Mouse (Mus musculus) MEL (cell line): ENCODE measurements around the gene Arhgef5. TPM values are rescaled to one million over a fixed set of nuclear protein-coding genes. Genes with fewer than 3 reads are reported as not detected.

Experiments
- DNase-seq: peaks from one replicate; pipeline ENCODE4 v3.0.0; 2011; ENCODE audit warnings: low read depth, low spot score
- H3K27ac ChIP-seq: 2 replicates; pipeline ENCODE4 v1.5.1; 2012; ENCODE audit warnings: low read depth, mild to moderate bottlenecking, control low read depth, low read length, moderate library complexity; ENCODE audit not compliant: control insufficient read depth
- H3K27me3 ChIP-seq, 2 experiments: fragments of 150-350 bp in 1 of 2; sonication (generic) in 1 of 2; 2 replicates each; pipeline ENCODE4 v1.6.1; 2012; ENCODE audit warnings: low read length in 2 of 2, mild to moderate bottlenecking in 2 of 2, improper control_type of control experiment in 1 of 2, moderate library complexity in 1 of 2; ENCODE audit not compliant: insufficient read depth in 2 of 2, control insufficient read depth in 1 of 2
- H3K36me3 ChIP-seq, 2 experiments: 2 replicates each; pipeline ENCODE4 v1.6.1; 2012 to 2014; ENCODE audit warnings: low read length in 2 of 2, improper control_type of control experiment in 1 of 2, inconsistent platforms in 1 of 2, mild to moderate bottlenecking in 1 of 2; ENCODE audit not compliant: insufficient read depth in 2 of 2, control insufficient read depth in 1 of 2
- H3K4me1 ChIP-seq, 2 experiments: fragments of 150-350 bp in 1 of 2; sonication (generic) in 1 of 2; 2 replicates each; pipeline ENCODE4 v1.6.1; 2012; ENCODE audit warnings: low read length in 2 of 2, improper control_type of control experiment in 1 of 2, mild to moderate bottlenecking in 1 of 2; ENCODE audit not compliant: insufficient read depth in 2 of 2, control insufficient read depth in 1 of 2
- H3K4me3 ChIP-seq, 2 experiments: fragments of 150-350 bp in 1 of 2; sonication (generic) in 1 of 2; 2 replicates each; pipeline ENCODE4 v1.5.1; 2012; ENCODE audit warnings: low read depth in 2 of 2, low read length in 2 of 2, mild to moderate bottlenecking in 2 of 2, moderate library complexity in 2 of 2, control low read depth in 1 of 2, improper control_type of control experiment in 1 of 2; ENCODE audit not compliant: control insufficient read depth in 1 of 2, insufficient read depth in 1 of 2
- H3K79me2 ChIP-seq: 2 replicates; pipeline ENCODE4 v1.6.1; 2012; ENCODE audit warnings: mild to moderate bottlenecking, low read length, moderate library complexity; ENCODE audit not compliant: control insufficient read depth, poor library complexity, insufficient read depth
- H3K9ac ChIP-seq: 2 replicates; pipeline ENCODE4 v1.6.1; 2012; ENCODE audit warnings: low read depth, mild to moderate bottlenecking, control low read depth, low read length, moderate library complexity; ENCODE audit not compliant: control insufficient read depth, poor library complexity, severe bottlenecking
- H3K9me3 ChIP-seq: fragments of 150-350 bp; sonication (generic); replicated peaks from 2 replicates; pipeline ENCODE4 v1.6.1; 2012; ENCODE audit warnings: mild to moderate bottlenecking, low read length, improper control_type of control experiment, moderate library complexity; ENCODE audit not compliant: insufficient read depth
- BHLHE40 ChIP-seq: IDR thresholded peaks from 2 replicates; pipeline ENCODE4 v1.6.1; 2012; ENCODE audit warnings: low read depth, mild to moderate bottlenecking, inconsistent platforms, low read length, improper control_type of control experiment, borderline replicate concordance
- CHD1 ChIP-seq: IDR thresholded peaks from 2 replicates; pipeline ENCODE4 v1.6.1; 2012; ENCODE audit warnings: low read depth, mild to moderate bottlenecking, inconsistent platforms, low read length, improper control_type of control experiment
- CTCF ChIP-seq, 3 experiments: IDR thresholded peaks in 2 of 3; conservative IDR thresholded peaks in 1 of 3; 2 replicates each; pipeline ENCODE4 v1.5.1; 2011 to 2012; ENCODE audit warnings: low read length in 3 of 3, low read depth in 2 of 3, mild to moderate bottlenecking in 2 of 3, improper control_type of control experiment in 1 of 3, inconsistent platforms in 1 of 3, mixed read lengths in 1 of 3, moderate library complexity in 1 of 3; ENCODE audit not compliant: control insufficient read depth in 1 of 3, insufficient read depth in 1 of 3, poor library complexity in 1 of 3, severe bottlenecking in 1 of 3
- ELF1 ChIP-seq: IDR thresholded peaks from 2 replicates; pipeline ENCODE4 v1.6.1; 2014; ENCODE audit warnings: low read depth, mild to moderate bottlenecking, inconsistent platforms, low read length, improper control_type of control experiment, moderate library complexity
- GATA1 ChIP-seq: IDR thresholded peaks from 2 replicates; pipeline ENCODE4 v1.6.1; 2011; ENCODE audit warnings: low read depth, low read length, improper control_type of control experiment
- HCFC1 ChIP-seq: IDR thresholded peaks from 2 replicates; pipeline ENCODE4 v1.6.1; 2012; ENCODE audit warnings: low read depth, mild to moderate bottlenecking, inconsistent platforms, low read length, improper control_type of control experiment, moderate library complexity
- MXI1 ChIP-seq: IDR thresholded peaks from 2 replicates; pipeline ENCODE4 v1.6.1; 2011; ENCODE audit warnings: mild to moderate bottlenecking, low read depth, low read length, improper control_type of control experiment
- MYB ChIP-seq: IDR thresholded peaks from 2 replicates; pipeline ENCODE4 v1.6.1; 2011; ENCODE audit warnings: mild to moderate bottlenecking, low read depth, low read length, improper control_type of control experiment
- MYC ChIP-seq: IDR thresholded peaks from 2 replicates; pipeline ENCODE4 v1.6.1; 2011; ENCODE audit warnings: low read depth, mild to moderate bottlenecking, low read length, improper control_type of control experiment, moderate library complexity
- POLR2A ChIP-seq, 2 experiments: IDR thresholded peaks; 2 replicates each; pipeline ENCODE4 v1.6.1; 2011 to 2012; ENCODE audit warnings: low read length in 2 of 2, mild to moderate bottlenecking in 2 of 2, control low read depth in 1 of 2, improper control_type of control experiment in 1 of 2, low read depth in 1 of 2, moderate library complexity in 1 of 2; ENCODE audit not compliant: control insufficient read depth in 1 of 2, insufficient read depth in 1 of 2, poor library complexity in 1 of 2
- POLR2AphosphoS2 ChIP-seq: IDR thresholded peaks from 2 replicates; pipeline ENCODE4 v1.6.1; 2011; ENCODE audit warnings: low read length, improper control_type of control experiment
- RAD21 ChIP-seq: IDR thresholded peaks from 2 replicates; pipeline ENCODE4 v1.6.1; 2011; ENCODE audit warnings: mild to moderate bottlenecking, low read depth, low read length, improper control_type of control experiment
- SIN3A ChIP-seq: IDR thresholded peaks from 2 replicates; pipeline ENCODE4 v1.6.1; 2012; ENCODE audit warnings: low read length, improper control_type of control experiment, inconsistent platforms
- SMC3 ChIP-seq: IDR thresholded peaks from 2 replicates; pipeline ENCODE4 v1.6.1; 2011; ENCODE audit warnings: low read depth, low read length, improper control_type of control experiment
- TBP ChIP-seq: IDR thresholded peaks from 2 replicates; pipeline ENCODE4 v1.8.0; 2011; ENCODE audit warnings: low read depth, low read length, improper control_type of control experiment
- TCF12 ChIP-seq: IDR thresholded peaks from 2 replicates; pipeline ENCODE4 v1.6.1; 2014; ENCODE audit warnings: low read depth, mild to moderate bottlenecking, inconsistent platforms, low read length, improper control_type of control experiment, moderate library complexity
- UBTF ChIP-seq: IDR thresholded peaks from 2 replicates; pipeline ENCODE4 v1.6.1; 2012; ENCODE audit warnings: low read depth, mild to moderate bottlenecking, inconsistent platforms, low read length, improper control_type of control experiment, moderate library complexity, borderline replicate concordance; ENCODE audit not compliant: insufficient read depth
- USF1 ChIP-seq: IDR thresholded peaks from 2 replicates; pipeline ENCODE4 v1.6.1; 2014; ENCODE audit warnings: low read depth, mild to moderate bottlenecking, inconsistent platforms, low read length, improper control_type of control experiment, moderate library complexity
- ZMIZ1 ChIP-seq: IDR thresholded peaks from 2 replicates; pipeline ENCODE4 v1.6.1; 2012; ENCODE audit warnings: low read depth, mild to moderate bottlenecking, inconsistent platforms, low read length, improper control_type of control experiment, moderate library complexity
- polyA plus RNA-seq, 2 experiments: library from polyadenylated mRNA; stranded (reverse) in 1 of 2; unstranded in 1 of 2; fragments of >175 nt in 1 of 2; fragments of >200 nt in 1 of 2; gene quantifications; 2 replicates each; pipeline versions ENCODE4 v1.2.1 to v1.2.4; 2012; ENCODE audit warnings: low replicate concordance in 2 of 2, low read depth in 1 of 2; ENCODE audit not compliant: insufficient read length in 2 of 2, insufficient read depth in 1 of 2, missing spikeins in 1 of 2
- total RNA-seq: library from RNA; depleted of rRNA; stranded (reverse); fragments of 300-350 nt; gene quantifications from 2 replicates; pipeline ENCODE4 v1.2.3, GENCODE M21; 2012

Gene Arhgef5
- total and polyA plus RNA-seq, 3 experiments = not detected

GRCm38 (mm10) chr6:43312961-43313656 lies 47.7 kb downstream of the Arhgef5 start:
- Histone ChIP-seq H3K9ac (no peak overlapping the region), H3K9me3 (no peaks in the 10 kb centered on the region), H3K4me1 (no peaks in the 10 kb centered on the region), H3K4me3 (no peak overlapping the region), H3K79me2 (no peaks in the 10 kb centered on the region), H3K27me3 (no peaks in the 10 kb centered on the region; a peak in 1 of 4 replicates)
- no peak for DNase-seq
- TF ChIP-seq SIN3A (no peak), MYB (no peak), GATA1 (no peak), TBP (no peak), ELF1 (no peak), HCFC1 (no peak), RAD21 (no peak), ZMIZ1 (no peak), MXI1 (no peak), CHD1 (no peak), TCF12 (no peak), CTCF (IDR thresholded peaks at IDR 0.05 in 2 of 3, conservative IDR thresholded peaks at IDR 0.05 in 1 of 3; ENCODE audit: control insufficient read depth in 1 of 3, insufficient read depth in 1 of 3, low read depth in 2 of 3, low read length in 3 of 3, poor library complexity in 1 of 3, severe bottlenecking in 1 of 3) (no peak), BHLHE40 (no peak), SMC3 (no peak), MYC (no peak), POLR2A (IDR thresholded peaks at IDR 0.05; ENCODE audit: control insufficient read depth in 1 of 2, insufficient read depth in 1 of 2, low read depth in 1 of 2, low read length in 2 of 2, poor library complexity in 1 of 2) (no peak), POLR2AphosphoS2 (no peak), UBTF (no peak), USF1 (no peak)
- TF ChIP-seq, all 39 proteins: peak for 0
- Histone ChIP-seq H3K36me3 (no peaks in the 10 kb centered on the region), H3K27ac (no peak overlapping the region)

DNA sequence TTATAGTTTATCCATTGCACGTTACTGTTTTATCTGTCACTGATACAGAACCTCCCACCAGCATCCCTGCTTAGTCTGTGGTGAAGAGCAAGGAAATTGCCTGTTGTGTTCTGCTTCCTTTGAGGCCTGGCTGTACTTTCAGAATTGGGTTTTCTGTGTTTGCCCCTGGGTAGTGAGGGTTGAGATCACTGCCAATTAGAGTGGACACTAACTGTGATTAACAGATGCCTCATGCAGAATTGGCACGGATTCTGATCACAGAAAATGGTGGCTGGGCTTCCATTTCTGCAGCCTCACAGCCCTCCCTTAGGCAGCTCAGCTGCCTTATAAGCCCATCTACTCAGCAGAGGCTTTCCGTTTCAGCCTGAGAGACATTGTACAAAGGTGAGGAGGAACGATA lies 68.1 kb downstream of the Arhgef5 start:
- Histone ChIP-seq H3K9ac (no peak overlapping the region), H3K79me2 (no peaks in the 10 kb centered on the region), H3K4me1 (no peaks in the 10 kb centered on the region), H3K27ac (no peak overlapping the region), H3K36me3 (no peaks in the 10 kb centered on the region), H3K9me3 (no peaks in the 10 kb centered on the region), H3K27me3 (no peaks in the 10 kb centered on the region), H3K4me3 (no peak overlapping the region)
- TF ChIP-seq POLR2AphosphoS2 (no peak), CTCF (IDR thresholded peaks at IDR 0.05 in 2 of 3, conservative IDR thresholded peaks at IDR 0.05 in 1 of 3; ENCODE audit: control insufficient read depth in 1 of 3, insufficient read depth in 1 of 3, low read depth in 2 of 3, low read length in 3 of 3, poor library complexity in 1 of 3, severe bottlenecking in 1 of 3) (no peak), SMC3 (no peak), CHD1 (no peak)
- DNase-seq = no peak
